ENCODE assay signal across 8 mouse cellular contexts in genomic region chr8:60632250-60632932, GRCm38 (mm10). TPM values are rescaled to one million over a fixed set of nuclear protein-coding genes. Genes with fewer than 3 reads are reported as not detected.
DNase-seq lines count a peak whose midpoint lies in the region; ATAC-seq and TF ChIP-seq lines count a peak whose summit lies in the region.

TSS of gene Mfap3l (plus strand) at chr8:60632827.

- H3K36me3 ChIP-seq in limb, embryonic 12.5 days = no peaks in the 10 kb centered on the region
- no peaks in the 10 kb centered on the region for H3K36me3 ChIP-seq in midbrain, embryonic 14.5 days (ENCODE audit: control insufficient read depth, insufficient read depth, low read length)

- WGBS in limb, embryonic 12.5 days = under 1% methylated on average over 60 of the region's 60 CpGs
- under 1% methylated on average over 60 of the region's 60 CpGs for WGBS in midbrain, embryonic 14.5 days

- H3K27ac ChIP-seq in embryonic fibroblast, embryonic 13.5 days (ENCODE audit: insufficient read depth, low read length) = peak within 1 kb of the TSS; percentile 8; the same call in 1 of the 2 replicates
- H3K27ac ChIP-seq in limb, embryonic 12.5 days = peak within 1 kb of the TSS; percentile 41; the same call in 1 of the 2 replicates
- H3K27ac ChIP-seq in midbrain, embryonic 14.5 days (replicated peaks; ENCODE audit: low read depth, low read length) = peak within 1 kb of the TSS; percentile 73

- peaks cover 19% of the 10 kb centered on the region for H3K27me3 ChIP-seq in limb, embryonic 12.5 days
- 0 out of 2 replicates have a peak, but pooled peaks cover 5% of the 10 kb centered on the region for H3K27me3 ChIP-seq in midbrain, embryonic 14.5 days (ENCODE audit: control insufficient read depth, insufficient read depth, low read length)

- no peak for TF ChIP-seq CTCF in embryonic fibroblast, embryonic 13.5 days (IDR thresholded peaks at IDR 0.05; ENCODE audit: borderline replicate concordance, insufficient read depth, low read length)

- no peaks in the 10 kb centered on the region for H3K9me3 ChIP-seq in limb, embryonic 12.5 days
- H3K9me3 ChIP-seq in midbrain, embryonic 14.5 days (ENCODE audit: control insufficient read depth, low read length) = no peaks in the 10 kb centered on the region

- H3K9ac ChIP-seq in limb, embryonic 12.5 days (replicated peaks) = peak within 1 kb of the TSS; percentile 69
- peak within 1 kb of the TSS; percentile 68 for H3K9ac ChIP-seq in midbrain, embryonic 14.5 days (replicated peaks; ENCODE audit: low read length)

- ATAC-seq in limb, embryonic 12.5 days (ENCODE audit: insufficient number of reproducible peaks, insufficient read depth, low FRiP score, low TSS enrichment, low read depth) = peak; percentile 98
- peak; percentile 95 for ATAC-seq in midbrain, embryonic 14.5 days (ENCODE audit: low FRiP score, low TSS enrichment)

- peak; percentile 73 for TF ChIP-seq POLR2A in embryonic fibroblast, embryonic 13.5 days (IDR thresholded peaks at IDR 0.05; ENCODE audit: low read depth, low read length)

- peaks cover 2% of the 10 kb centered on the region; the same call in 1 of the 2 replicates for H3K4me1 ChIP-seq in embryonic fibroblast, embryonic 13.5 days (ENCODE audit: control insufficient read depth, insufficient read depth, low read length)
- H3K4me1 ChIP-seq in limb, embryonic 12.5 days (replicated peaks) = peaks cover 8% of the 10 kb centered on the region
- H3K4me1 ChIP-seq in midbrain, embryonic 14.5 days (ENCODE audit: control insufficient read depth, insufficient read depth, low read length) = no peaks in the 10 kb centered on the region; the same call in 1 of the 2 replicates

- H3K4me2 ChIP-seq in limb, embryonic 12.5 days = peak within 1 kb of the TSS; percentile 98
- H3K4me2 ChIP-seq in midbrain, embryonic 14.5 days (ENCODE audit: low read length) = peak within 1 kb of the TSS; percentile 98

- H3K4me3 ChIP-seq in embryonic fibroblast, embryonic 13.5 days (ENCODE audit: insufficient read depth, low read length) = peak within 1 kb of the TSS; percentile 75
- peak within 1 kb of the TSS; percentile 68 for H3K4me3 ChIP-seq in limb, embryonic 12.5 days (replicated peaks)
- peak within 1 kb of the TSS; percentile 62 for H3K4me3 ChIP-seq in midbrain, embryonic 14.5 days (replicated peaks; ENCODE audit: low read depth, low read length)

- peak; percentile 95 for DNase-seq in A20 (ENCODE audit: low read depth, low spot score)
- DNase-seq in brain, adult 2 months (ENCODE audit: low read depth, low spot score) = peak; percentile 98
- peak; percentile 85 for DNase-seq in heart, adult 8-10 months (ENCODE audit: low spot score)
- peak; percentile 93 to 94 for DNase-seq in kidney, adult 8-10 months
- DNase-seq in midbrain, embryonic 14.5 days = peak; percentile 96
- DNase-seq in spleen, adult 12 weeks (ENCODE audit: low spot score) = peak; percentile 36

RNA-seq across cellular contexts. Expression of gene Mfap3l, which starts in this region (rescaled TPM):
- polyA plus RNA-seq in embryonic fibroblast, embryonic 13.5 days (2011; ENCODE audit: insufficient read length, low read depth, missing spikeins) = 9.1 and 20.9 TPM in 2 replicates
- total RNA-seq in heart, adult 8-10 months (2022) = 10 to 100 TPM; 12.9 to 17.4 (median 14.7) TPM
- 2.2 and 2.7 TPM in 2 replicates for polyA plus RNA-seq in limb, embryonic 12.5 days (2016; fragmentation: Nextera tagmentation; extraction: Ambion mirVana)
- polyA plus RNA-seq in midbrain, embryonic 14.5 days (2014; fragmentation: Nextera tagmentation; extraction: Ambion mirVana) = 2.4 and 3.0 TPM in 2 replicates

Comparison
In these comparisons a context has a peak if more than half of its experiments do, and no peak if none do; other contexts are left out.
1. Peak in every context shown above with its lines: DNase-seq, ATAC-seq, H3K4me3 ChIP-seq and H3K27ac ChIP-seq.
2. DNase-seq: peak in every context shown above with its lines; median percentile 98 in brain, adult 2 months; 96 in midbrain, embryonic 14.5 days; 95 in A20; 94 in kidney, adult 8-10 months; 85 in heart, adult 8-10 months; 36 in spleen, adult 12 weeks.
3. H3K27ac ChIP-seq: peak in every context shown above with its lines; median percentile 73 in midbrain, embryonic 14.5 days; 41 in limb, embryonic 12.5 days; 8 in embryonic fibroblast, embryonic 13.5 days.